Mouse (Mus musculus) stomach, postnatal 0 days (tissue): ENCODE measurements around the gene Slmap.

Experiments used
- CTCF ChIP-seq: IDR thresholded peaks from 2 replicates; pipeline ENCODE4 v1.5.1; 2016; ENCODE audit warnings: antibody characterized with exemption, low read depth, mild to moderate bottlenecking, moderate library complexity
- EP300 ChIP-seq: optimal IDR thresholded peaks from 2 replicates; pipeline ENCODE3; 2016; ENCODE audit warnings: antibody characterized with exemption

- no peak for TF ChIP-seq CTCF
- no peak for TF ChIP-seq EP300
These were observed 37.4 kb upstream of the Slmap start for GRCm38 (mm10) chr14:26571951-26572675.
